Mouse (Mus musculus) c-Kit-positive CD71-positive TER-119-positive erythroid progenitor cells, embryonic 14.5 days (primary cell): ENCODE measurements around the gene Ddx1.
A peak's percentile ranks its signal among the peaks of the same experiment; 100 is the strongest.
"Not testable (repeated sequence)": the region's sequence is repeated elsewhere in the genome, so short reads cannot be mapped to it uniquely, and the experiment has no call there.

Experiments
- DNase-seq: peaks from one replicate; pipeline ENCODE4 v3.0.0-alpha.2; 2013; ENCODE audit warnings: low spot score

Ddx1 gene

GRCm38 (mm10) chr12:13205733-13206132 lies 43.3 kb downstream of the Ddx1 start:
- no peak for DNase-seq

- no peak for DNase-seq
Measured at GRCm38 (mm10) chr12:13202322-13202721, 46.7 kb downstream of the Ddx1 start.

GRCm38 (mm10) chr12:13200576-13200975 lies 48.4 kb downstream of the Ddx1 start:
- no peak for DNase-seq

GRCm38 (mm10) chr12:13199338-13200301 lies 49.4 kb downstream of the Ddx1 start:
- DNase-seq = no peak

- no peak for DNase-seq
Measured at GRCm38 (mm10) chr12:13198157-13198556, 50.9 kb downstream of the Ddx1 start.

GRCm38 (mm10) chr12:13196146-13196545 lies 52.9 kb downstream of the Ddx1 start:
- no peak for DNase-seq

GRCm38 (mm10) chr12:13195506-13195905 lies 53.5 kb downstream of the Ddx1 start:
- no peak for DNase-seq

DNA sequence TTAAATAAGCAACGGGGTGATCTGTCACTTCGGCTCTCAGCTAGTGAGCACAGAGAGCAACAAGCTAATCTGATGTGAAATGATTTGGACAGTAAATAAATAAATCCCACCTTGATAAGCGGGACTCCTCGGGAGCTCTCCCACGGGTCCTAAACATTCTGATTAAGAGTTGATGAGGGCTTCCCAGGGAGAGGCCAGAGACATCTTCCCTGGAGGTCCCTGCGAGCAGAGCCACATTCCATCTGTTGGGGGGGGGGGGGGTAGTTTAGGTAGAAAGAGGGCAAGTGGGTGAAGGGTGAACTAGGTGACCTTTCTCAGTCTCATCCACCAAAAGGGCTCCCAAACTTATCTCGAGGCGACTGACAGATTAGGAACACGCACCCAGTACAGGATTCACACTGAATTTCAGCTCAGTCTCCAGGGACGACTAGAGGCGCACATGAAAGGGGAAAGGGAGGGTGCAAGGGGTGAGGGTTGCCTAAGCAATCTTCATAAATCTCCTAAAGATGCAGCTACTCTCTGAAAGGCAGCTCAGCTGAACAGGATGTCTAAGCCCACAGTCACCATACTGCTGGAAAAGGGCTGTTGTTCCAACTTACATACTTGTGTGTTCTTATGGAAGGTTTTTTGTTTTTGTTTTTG lies 60.8 kb downstream of the Ddx1 start:
- DNase-seq = no peak

GRCm38 (mm10) chr12:13186209-13186608 lies 62.8 kb downstream of the Ddx1 start:
- no peak for DNase-seq

DNA sequence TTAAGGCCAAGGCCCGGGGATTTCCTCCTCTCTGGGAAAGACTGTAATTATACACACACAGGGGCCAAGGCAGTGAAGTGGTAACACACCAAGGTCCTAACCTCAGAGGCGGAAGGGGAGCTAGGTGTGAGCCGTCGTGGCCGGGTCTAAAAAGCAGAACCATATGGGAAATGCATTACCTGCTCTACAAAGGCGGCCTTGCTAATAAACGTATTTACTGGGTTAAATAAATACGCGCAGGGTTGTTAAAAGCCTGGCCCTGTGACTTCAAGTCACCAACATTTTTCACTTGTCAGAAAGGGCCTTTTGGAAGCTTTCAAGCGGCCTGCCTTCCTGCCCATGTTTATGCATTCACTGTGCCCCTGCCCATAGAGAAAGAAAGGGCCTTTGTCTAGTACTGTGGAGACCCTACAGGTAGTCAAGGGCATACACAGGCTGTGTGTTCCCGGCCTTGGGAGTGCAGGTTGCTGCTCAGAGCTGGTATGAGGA lies 64.1 kb downstream of the Ddx1 start:
- no peak for DNase-seq

DNA sequence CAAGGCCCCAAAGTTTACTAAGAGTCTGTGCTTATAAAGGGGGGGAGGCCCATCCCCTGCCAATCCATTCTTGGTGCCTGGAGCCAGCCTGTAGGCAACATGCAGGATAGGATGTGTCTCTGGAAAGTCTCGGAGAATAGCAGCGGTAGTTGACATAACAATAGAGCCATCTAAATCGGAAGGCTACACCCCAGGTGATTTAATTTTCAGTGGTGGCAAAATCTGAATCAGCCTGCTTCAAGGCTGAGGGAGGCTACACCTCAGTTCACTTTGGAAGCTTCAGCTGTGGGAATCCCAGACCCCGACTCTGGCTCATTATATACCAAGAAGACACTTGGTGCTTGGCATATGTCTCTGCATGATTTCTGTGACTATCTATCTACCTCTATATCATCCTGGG lies 64.9 kb downstream of the Ddx1 start:
- DNase-seq = not testable (repeated sequence)

DNA sequence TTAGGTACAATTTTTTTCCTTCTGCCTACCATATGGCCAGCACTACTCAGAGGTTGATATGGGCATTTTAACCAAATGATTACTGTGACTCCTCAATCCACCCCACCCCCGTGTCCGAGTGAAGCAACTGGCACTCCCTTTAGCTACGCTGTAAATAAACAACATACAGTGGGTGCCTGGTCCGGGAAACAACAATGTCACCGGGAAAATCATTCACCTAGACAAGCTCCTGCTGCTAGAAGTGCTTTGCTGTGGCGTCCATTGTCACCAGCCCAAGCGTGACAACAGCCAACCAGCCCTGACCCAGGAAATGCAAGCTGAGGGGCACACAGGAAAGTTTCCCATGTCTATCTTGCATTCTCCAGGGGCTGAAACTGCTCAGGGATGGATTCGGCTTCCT lies 66.8 kb downstream of the Ddx1 start:
- DNase-seq = no peak

DNA sequence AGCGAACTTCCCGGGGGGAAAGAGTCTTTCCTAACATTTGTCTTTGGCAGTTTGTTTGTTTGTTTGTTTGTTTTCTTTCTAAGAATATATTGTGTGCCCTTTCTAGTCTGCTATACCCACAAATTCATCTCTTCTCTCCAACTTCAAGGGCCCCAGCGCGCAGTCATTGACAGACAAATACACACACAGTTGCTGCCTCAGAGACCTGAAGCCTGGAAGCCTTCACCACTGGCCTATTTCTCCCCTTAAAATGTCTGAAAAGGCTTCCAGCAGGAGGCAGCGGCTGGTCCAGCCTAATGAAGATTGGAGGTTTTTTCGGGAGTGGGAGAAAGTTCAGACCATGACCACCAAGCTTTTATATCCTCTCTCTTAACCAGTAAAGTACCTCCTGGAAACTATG lies 67.3 kb downstream of the Ddx1 start:
- no peak for DNase-seq

DNA sequence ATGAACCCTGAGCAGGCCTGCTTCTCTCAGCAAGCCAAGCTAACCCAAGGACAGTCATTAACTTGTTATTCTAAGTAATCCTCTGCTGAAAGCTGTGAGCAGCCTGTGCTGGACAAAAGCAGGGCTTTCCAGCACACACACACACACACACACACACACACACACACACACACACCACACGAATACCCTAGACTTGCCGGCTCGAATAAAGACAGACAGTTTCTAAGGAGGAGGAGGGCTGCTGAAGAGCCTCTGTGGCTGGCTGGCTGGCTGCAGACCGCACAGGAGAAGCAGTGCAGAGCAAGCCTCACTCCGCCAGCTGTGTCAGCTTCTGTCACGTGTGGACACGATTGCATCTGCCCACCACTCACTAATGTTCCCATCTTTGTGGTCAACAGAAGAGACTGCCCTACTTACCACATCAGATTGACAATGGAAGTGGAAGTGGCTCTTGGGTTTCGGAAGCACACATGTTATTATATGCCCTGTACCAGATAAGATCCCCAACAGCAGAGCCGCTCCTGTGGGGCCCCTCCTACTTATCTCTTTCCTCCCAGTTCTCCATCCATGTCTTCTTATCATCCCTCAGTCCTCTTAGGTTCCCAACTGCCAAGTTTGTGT lies 68.2 kb downstream of the Ddx1 start:
- DNase-seq = peak; percentile 72

DNA sequence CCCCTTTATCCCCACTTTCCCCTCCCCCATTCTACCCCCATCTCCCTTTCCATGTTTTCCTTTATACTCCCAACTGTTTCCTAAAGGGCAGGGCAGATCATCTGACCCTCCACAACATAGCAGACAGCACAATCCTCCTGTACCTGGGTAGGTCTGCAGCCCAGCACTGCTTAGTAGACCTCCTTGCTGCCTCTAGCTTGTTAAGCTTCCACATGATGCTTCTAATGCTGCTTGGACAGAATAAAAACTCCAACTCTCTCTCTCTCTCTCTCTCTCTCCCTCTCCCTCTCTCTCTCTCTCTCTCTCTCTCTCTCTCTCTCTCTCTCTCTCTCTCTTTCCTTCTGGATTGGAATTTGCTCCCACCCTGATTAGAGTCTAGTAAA lies 68.7 kb downstream of the Ddx1 start:
- no peak for DNase-seq

GRCm38 (mm10) chr12:13177606-13178005 lies 71.4 kb downstream of the Ddx1 start:
- DNase-seq = no peak

GRCm38 (mm10) chr12:13176927-13177326 lies 72.1 kb downstream of the Ddx1 start:
- DNase-seq = no peak

- no peak for DNase-seq
Measured at GRCm38 (mm10) chr12:13176136-13176535, 72.9 kb downstream of the Ddx1 start.

GRCm38 (mm10) chr12:13174022-13174421 lies 75.0 kb downstream of the Ddx1 start:
- DNase-seq = no peak

DNA sequence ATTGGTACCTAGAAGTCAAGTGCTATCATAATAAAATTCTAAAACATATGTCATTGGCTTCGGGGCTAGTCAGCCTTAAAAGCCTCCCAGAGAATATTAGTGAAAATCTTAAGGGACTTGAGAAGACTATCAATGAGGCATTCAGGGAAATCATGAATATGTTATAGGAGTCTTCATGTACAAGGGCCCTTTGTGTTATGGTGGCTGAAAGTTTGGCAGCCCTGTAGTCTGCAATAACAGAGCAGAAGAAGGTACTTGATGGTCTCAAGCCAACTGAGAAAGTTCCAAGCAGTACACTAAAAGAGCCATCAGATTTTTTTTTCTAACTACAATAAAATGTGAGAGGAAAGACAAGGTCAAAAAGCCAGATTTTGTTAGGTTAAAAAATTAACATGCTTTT lies 80.9 kb downstream of the Ddx1 start:
- no peak for DNase-seq

- no peak for DNase-seq
Measured at GRCm38 (mm10) chr12:13167116-13167515, 81.9 kb downstream of the Ddx1 start.
